Mouse (Mus musculus) kidney, postnatal 14 days (tissue): ENCODE data around the gene Cdh9.

Experiments used
- DNase-seq: peaks from one replicate; pipeline ENCODE4 v3.0.0; 2022; ENCODE audit warnings: mixed read lengths

Cdh9 gene

DNA sequence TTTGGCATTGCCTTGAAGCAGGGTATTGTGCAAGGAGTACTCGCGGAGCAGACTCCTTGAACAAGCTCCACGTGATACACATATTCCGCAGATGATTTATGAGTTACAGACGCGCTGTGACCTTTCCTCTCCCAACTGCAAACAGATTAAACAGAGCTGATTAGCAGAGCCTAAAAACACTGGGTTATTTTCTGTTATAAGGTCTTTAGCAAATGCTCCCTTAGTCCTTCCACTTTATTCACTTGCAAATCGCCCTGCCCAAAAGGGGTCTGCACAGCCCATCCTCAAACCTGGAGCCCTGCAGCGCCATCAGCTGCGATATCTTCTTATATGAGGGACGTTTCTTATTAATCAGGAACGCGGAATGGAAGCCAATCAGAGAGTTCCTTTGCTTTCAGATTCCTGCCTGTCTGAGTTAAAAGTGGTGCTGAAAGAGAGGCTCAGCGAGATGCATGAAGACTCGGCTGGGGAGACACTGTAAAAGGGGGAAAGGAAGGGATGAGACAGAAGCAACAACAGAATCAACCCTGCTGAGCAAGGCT lies at the start of gene Cdh9:
Gene Cdh9 (plus strand): TSS at position 287 of the 542 bp plus-strand sequence.
- DNase-seq = peak; percentile 1

GRCm38 (mm10) chr15:16679096-16679495 lies 49.5 kb upstream of the Cdh9 start:
- no peak for DNase-seq

GRCm38 (mm10) chr15:16699821-16700220 lies 28.7 kb upstream of the Cdh9 start:
- DNase-seq = no peak

- DNase-seq = no peak
Observed at GRCm38 (mm10) chr15:16702340-16702739, 26.2 kb upstream of the Cdh9 start.

DNA sequence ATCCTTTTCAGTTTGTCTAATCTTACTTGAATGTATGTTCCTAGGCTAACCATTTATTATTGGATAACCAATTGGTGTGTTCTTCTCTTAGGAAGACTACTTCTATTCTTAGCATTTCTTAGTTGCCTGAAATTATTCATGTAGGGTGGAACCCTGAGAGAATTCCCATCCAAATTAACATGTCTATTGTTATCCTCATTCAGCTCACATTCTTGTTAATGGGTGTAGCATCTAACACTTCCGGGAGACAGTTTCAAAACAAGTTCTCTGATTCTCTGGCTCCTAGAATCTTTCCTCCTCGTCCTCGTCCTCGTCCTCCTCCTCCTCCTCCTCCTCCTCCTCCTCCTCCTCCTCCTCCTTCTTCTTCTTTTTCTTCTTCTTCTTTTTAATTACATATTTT lies 10.5 kb downstream of the Cdh9 start:
- no peak for DNase-seq

DNA sequence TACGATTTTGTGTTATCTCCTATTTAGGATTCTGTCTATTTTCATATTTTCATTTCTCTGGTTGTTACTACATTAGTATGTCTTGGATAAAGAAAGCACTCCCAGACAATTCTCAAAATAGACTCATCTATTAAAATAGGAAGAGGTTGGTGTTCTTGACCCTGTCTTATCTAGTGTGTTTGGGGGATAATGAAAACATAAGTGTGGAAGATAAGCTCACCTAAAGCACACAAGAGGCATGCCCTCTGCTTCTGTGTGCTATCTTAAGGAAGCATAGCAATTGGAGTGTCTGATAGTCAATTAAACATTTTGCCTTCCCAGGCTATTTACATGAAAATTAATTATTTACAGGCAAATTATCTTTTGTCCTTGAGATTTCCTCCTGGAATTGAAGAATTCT lies 18.1 kb downstream of the Cdh9 start:
- DNase-seq = no peak

DNA sequence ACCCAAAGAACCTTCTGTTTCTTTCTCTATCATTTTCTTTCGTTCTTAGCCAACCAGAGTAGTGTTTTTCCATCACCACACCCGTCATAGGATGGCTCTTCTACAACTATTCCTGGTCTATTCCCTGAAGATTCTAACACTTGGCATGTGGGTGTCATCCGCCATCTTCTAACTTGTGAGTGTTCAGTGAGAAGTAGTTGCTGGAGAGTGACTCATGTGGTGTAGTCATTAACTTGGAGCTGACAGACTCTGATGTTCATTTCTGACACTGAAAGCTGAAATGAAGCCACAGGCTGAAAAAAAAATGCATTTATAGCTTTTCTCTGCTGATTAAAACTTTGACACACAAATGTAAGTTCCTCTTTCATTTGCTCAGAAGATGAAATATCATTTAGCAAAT lies 34.7 kb downstream of the Cdh9 start:
- DNase-seq = no peak

DNA sequence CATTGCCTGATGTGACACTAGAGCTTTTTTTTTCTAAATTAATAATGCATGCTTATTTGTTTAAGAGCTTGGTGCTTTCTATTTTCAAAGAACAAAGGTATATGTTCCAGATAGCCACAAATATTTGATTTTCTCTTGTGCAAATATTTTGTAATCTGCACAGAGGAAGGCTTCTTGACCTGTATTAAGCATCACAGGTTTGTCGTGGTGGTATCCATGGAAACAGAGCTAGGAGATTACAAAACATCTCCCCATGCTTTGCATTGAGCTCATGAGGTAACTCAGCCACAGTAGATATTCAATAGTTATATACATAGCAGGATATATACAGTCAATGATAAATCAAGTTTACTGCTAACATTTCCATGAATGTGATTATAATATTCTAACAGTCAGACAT lies 56.0 kb downstream of the Cdh9 start:
- no peak for DNase-seq

DNA sequence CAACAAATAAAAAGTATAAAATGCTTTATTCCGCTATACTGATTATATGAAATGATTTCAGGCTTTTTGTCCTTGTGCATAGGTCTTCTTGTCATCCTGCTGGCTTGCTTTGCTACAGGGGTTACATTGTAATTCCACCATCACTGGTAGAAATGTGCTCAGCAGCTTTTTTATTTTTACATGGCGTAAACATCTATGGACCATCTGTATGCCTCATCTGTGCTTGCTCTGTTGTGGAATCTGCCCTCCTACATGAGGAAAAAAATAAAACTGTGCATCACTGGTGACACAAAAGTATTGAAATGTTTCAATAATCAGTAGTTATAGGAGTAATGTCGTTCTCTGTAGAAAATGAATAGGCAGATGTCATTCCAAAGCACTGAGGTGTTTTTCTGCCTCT lies 64.3 kb downstream of the Cdh9 start:
- DNase-seq = no peak

DNA sequence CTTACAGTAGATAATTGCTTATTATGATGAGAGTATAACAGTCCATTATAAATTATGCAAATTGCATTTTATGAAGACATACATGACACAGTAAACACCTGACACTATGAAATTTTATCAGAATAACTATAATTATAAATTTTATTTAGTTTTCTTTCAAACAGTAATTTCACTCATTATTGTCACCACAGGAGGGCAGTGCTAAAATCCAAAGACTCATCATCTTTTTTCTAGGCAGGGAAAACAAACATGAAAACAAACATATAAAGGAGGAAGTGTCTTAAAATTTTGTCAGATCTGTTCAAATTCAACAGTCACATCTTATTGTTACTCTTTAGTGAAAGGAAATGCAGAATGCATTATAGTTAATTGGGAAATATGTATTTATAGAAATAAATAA lies 72.7 kb downstream of the Cdh9 start:
- no peak for DNase-seq

DNA sequence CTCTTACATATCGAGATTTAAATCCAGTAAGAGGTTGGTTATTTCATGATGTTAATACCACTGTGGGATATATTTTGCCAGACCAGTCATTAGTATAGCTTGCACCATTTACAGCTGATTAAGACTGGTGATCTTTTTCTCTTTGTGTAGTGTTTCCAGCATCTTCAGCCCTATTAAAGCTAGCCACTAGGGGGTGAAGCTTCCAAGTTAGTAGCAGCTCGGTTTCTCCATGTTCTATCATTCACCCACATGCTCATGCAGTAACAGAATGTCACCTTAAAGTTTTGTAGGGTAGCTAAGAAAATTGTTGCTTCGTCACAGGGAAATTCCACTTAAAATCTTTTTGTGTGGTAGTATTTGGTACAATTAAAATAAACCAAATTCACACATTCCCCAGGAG lies 82.2 kb downstream of the Cdh9 start:
- DNase-seq = no peak

- no peak for DNase-seq
Observed at GRCm38 (mm10) chr15:16814035-16814434, 85.5 kb downstream of the Cdh9 start.

GRCm38 (mm10) chr15:16834761-16835160 lies 106.2 kb downstream of the Cdh9 start:
- no peak for DNase-seq

DNA sequence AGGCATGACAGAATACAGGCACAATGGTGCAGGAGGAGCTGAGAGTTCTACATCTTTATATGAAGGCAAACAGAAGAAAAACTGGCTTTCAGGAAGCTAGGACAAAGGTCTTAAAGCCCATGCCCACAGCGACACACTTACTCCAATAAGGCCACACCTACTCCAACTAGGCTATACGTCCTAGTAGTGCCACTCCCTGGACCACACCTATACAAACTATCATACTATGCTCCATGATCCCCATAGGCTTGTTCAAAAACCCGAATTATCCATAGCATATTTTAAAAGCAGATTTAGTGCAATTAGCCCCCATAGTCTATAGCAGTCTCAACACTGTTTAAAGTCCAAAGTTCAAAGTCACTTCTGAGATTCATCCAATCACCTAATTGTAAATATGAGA lies 154.0 kb downstream of the Cdh9 start:
- DNase-seq = no peak

DNA sequence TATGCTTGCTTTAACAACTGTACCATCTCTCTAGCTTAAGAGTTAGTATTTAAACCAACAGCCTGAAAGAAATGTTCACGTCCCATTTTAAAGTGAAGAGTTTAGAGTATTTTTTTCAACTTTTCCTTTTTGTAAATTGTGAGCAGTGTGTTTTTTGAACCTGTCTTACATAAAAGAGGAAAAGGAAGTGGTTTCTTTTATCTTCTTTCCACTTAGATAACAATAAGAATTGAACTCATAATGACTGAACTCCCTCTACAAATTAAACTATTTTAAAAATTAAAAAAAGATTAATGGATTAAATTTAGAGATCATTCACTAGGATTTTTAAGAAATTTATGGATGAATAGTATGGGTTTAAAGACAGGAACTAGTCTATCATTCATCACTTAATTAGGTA lies 168.1 kb downstream of the Cdh9 start:
- no peak for DNase-seq
